Mouse (Mus musculus) myocyte (in vitro differentiated cells): ENCODE data around the gene Bcas3.

Experiments
- CEBPB ChIP-seq: IDR thresholded peaks from 2 replicates; pipeline ENCODE4 v1.6.1; 2011; ENCODE audit warnings: mild to moderate bottlenecking, moderate library complexity; ENCODE audit not compliant: poor library complexity, insufficient read depth, severe bottlenecking
- MAX ChIP-seq: IDR thresholded peaks from one replicate; pipeline ENCODE4 v1.6.1; 2011; ENCODE audit warnings: low read depth, mild to moderate bottlenecking, control low read depth
- POLR2A ChIP-seq: IDR thresholded peaks from one replicate; pipeline ENCODE4 v1.6.1; 2011; ENCODE audit warnings: low read depth, mild to moderate bottlenecking, control low read depth, moderate library complexity; ENCODE audit not compliant: insufficient read length
- POLR2AphosphoS2 ChIP-seq: IDR thresholded peaks from one replicate; pipeline ENCODE4 v1.6.1; 2011; ENCODE audit warnings: low read depth, control low read depth; ENCODE audit not compliant: insufficient read length
- REST ChIP-seq: IDR thresholded peaks from one replicate; pipeline ENCODE4 v1.6.1; 2011; ENCODE audit warnings: mild to moderate bottlenecking, control low read depth, moderate library complexity; ENCODE audit not compliant: insufficient read depth, insufficient read length
- SRF ChIP-seq: IDR thresholded peaks from one replicate; pipeline ENCODE4 v1.6.1; 2011; ENCODE audit warnings: low read depth; ENCODE audit not compliant: control insufficient read depth, insufficient read length
- TCF12 ChIP-seq: IDR thresholded peaks from one replicate; pipeline ENCODE4 v1.6.1; 2011; ENCODE audit warnings: mild to moderate bottlenecking, control low read depth; ENCODE audit not compliant: poor library complexity, insufficient read depth, severe bottlenecking
- TCF3 ChIP-seq: IDR thresholded peaks from one replicate; pipeline ENCODE4 v1.6.1; 2011; ENCODE audit warnings: low read depth, control low read depth; ENCODE audit not compliant: insufficient read length
- USF1 ChIP-seq: IDR thresholded peaks from one replicate; pipeline ENCODE4 v1.6.1; 2011; ENCODE audit warnings: low read depth, mild to moderate bottlenecking, control low read depth, moderate library complexity

GRCm38 (mm10) chr11:85857997-85858698 is 505.2 kb downstream of the Bcas3 start:
- TF ChIP-seq POLR2A (no peak), MAX (no peak), USF1 (no peak), SRF (no peak), CEBPB (no peak), REST (no peak), TCF3 (no peak), POLR2AphosphoS2 (no peak), TCF12 (no peak)
